Mouse (Mus musculus): ENCODE measurements around the gene Dcp1b.
"Not testable (repeated sequence)": the region's sequence is repeated elsewhere in the genome, so short reads cannot be mapped to it uniquely, and the experiment has no call there.

Gene Dcp1b

GRCm38 (mm10) chr6:119196382-119197305, 21.6 kb downstream of the Dcp1b start, which contains the start of gene Cacna1c:
Gene Cacna1c, minus strand, starts transcription at chr6:119196418.
- DNase-seq (ENCODE audit: low spot score in 2 of 2): no peak

GRCm38 (mm10) chr6:119198534-119199273, 23.7 kb downstream of the Dcp1b start:
- peak; percentile 13 to 47 for DNase-seq (ENCODE audit: low spot score in 2 of 2)

GRCm38 (mm10) chr6:119199274-119199879, 24.3 kb downstream of the Dcp1b start:
- peak in 1 of 2 experiments; percentile 46 for DNase-seq (ENCODE audit: low spot score in 2 of 2)

- DNase-seq (ENCODE audit: low spot score in 2 of 2): no peak
These were observed 25.3 kb downstream of the Dcp1b start for GRCm38 (mm10) chr6:119200362-119200761.

- DNase-seq (ENCODE audit: low spot score in 2 of 2): peak in 1 of 2 experiments; percentile 24
These were observed 26.5 kb downstream of the Dcp1b start for GRCm38 (mm10) chr6:119201575-119201974.

- DNase-seq (ENCODE audit: low spot score in 2 of 2): no peak
These were observed 29.2 kb downstream of the Dcp1b start for GRCm38 (mm10) chr6:119204286-119204685.

GRCm38 (mm10) chr6:119204915-119205314, 29.9 kb downstream of the Dcp1b start:
- no peak for DNase-seq (ENCODE audit: low spot score in 2 of 2)

- DNase-seq (ENCODE audit: low spot score in 2 of 2): not testable (repeated sequence)
These were observed 31.0 kb downstream of the Dcp1b start for GRCm38 (mm10) chr6:119206006-119206405.

- no peak for DNase-seq (ENCODE audit: low spot score in 2 of 2)
These were observed 38.3 kb downstream of the Dcp1b start for GRCm38 (mm10) chr6:119213375-119213774.

- DNase-seq (ENCODE audit: low spot score in 2 of 2): no peak
These were observed 39.1 kb downstream of the Dcp1b start for GRCm38 (mm10) chr6:119214190-119214589.

GRCm38 (mm10) chr6:119215040-119215613, 40.1 kb downstream of the Dcp1b start:
- no peak for DNase-seq (ENCODE audit: low spot score in 2 of 2)

- DNase-seq (ENCODE audit: low spot score in 2 of 2): peak in 1 of 2 experiments; percentile 21
These were observed 42.6 kb downstream of the Dcp1b start for GRCm38 (mm10) chr6:119217661-119218060.

- no peak for DNase-seq (ENCODE audit: low spot score in 2 of 2)
These were observed 43.5 kb downstream of the Dcp1b start for GRCm38 (mm10) chr6:119218591-119218990.

GRCm38 (mm10) chr6:119219237-119219870, 44.3 kb downstream of the Dcp1b start:
- DNase-seq (ENCODE audit: low spot score in 2 of 2): no peak

GRCm38 (mm10) chr6:119220297-119220696, 45.2 kb downstream of the Dcp1b start:
- peak; percentile 46 to 47 for DNase-seq (ENCODE audit: low spot score in 2 of 2)

- no peak for DNase-seq (ENCODE audit: low spot score in 2 of 2)
These were observed 49.6 kb downstream of the Dcp1b start for GRCm38 (mm10) chr6:119224451-119225195.

GRCm38 (mm10) chr6:119225226-119225625, 50.2 kb downstream of the Dcp1b start:
- DNase-seq (ENCODE audit: low spot score in 2 of 2): no peak

GRCm38 (mm10) chr6:119225731-119226130, 50.7 kb downstream of the Dcp1b start:
- DNase-seq (ENCODE audit: low spot score in 2 of 2): no peak

- DNase-seq (ENCODE audit: low spot score in 2 of 2): no peak
These were observed 51.9 kb downstream of the Dcp1b start for GRCm38 (mm10) chr6:119227001-119227400.

- no peak for DNase-seq (ENCODE audit: low spot score in 2 of 2)
These were observed 54.0 kb downstream of the Dcp1b start for GRCm38 (mm10) chr6:119228861-119229603.

All from natural killer cell, adult 2 months (primary cell).